Mouse (Mus musculus): ENCODE measurements around the gene Kcnh8.

The Kcnh8 gene

DNA sequence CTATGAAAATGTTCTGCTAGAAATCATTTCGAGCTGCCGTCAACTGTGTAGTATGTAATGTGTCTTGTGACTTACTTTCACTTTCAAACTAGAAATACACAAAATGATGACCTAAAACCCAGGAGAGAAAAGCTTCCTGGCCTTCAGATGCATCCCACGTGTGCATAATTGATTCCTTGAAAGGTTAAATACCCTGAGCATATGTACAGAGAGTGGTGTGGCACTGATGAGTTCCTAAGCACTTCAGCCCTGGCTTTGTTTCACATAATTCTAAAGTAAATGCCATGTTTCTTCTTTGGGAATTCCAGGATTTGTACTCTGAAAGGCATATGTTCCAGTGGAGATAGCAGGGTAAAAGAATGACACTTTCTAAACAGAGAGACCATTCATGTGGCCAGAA lies 119.7 kb downstream of the Kcnh8 start:
- TF ChIP-seq GATA4 (IDR thresholded peaks at IDR 0.05; ENCODE audit: insufficient replicate concordance, low read length) = no peak

DNA sequence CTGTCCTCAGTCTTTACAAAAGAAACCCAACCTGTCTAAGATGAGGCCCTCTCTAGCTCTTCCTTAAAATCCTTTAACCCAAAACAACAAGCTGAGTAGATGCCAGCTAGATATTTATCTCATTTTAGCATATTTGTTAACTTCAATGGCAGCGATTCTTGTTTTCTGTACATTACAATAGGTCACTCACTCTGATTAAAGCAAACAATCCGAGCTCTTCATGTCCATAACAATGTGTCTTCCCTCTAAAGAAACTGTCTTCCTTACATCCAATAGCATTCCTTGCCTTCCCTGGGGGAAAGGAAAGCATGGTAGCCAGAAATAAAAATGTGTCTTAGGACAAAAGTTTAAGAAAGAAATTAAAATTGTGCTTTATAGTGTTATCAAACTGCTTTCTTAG lies 126.3 kb downstream of the Kcnh8 start:
- TF ChIP-seq GATA4 (IDR thresholded peaks at IDR 0.05; ENCODE audit: insufficient replicate concordance, low read length) = no peak

DNA sequence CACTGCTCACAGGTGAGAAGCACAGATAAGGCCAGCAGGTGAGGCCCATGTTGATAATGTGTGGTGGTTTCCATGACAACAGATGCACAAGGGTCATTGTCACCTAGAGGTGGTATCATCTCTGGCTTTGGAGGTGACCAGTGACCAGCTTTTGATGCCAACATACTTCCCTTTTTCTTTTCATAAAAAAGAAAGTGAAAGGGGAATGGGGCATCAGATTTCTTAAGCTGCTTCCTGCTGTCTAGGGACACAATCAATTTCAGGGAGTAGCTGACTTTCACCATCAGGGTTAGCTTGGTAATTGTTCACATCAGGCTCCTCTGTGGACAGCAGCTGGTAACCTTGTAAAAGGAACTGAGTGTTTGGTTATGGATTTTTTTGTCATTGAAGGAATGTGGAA lies 135.9 kb downstream of the Kcnh8 start:
- no peak for TF ChIP-seq GATA4 (IDR thresholded peaks at IDR 0.05; ENCODE audit: insufficient replicate concordance, low read length)

DNA sequence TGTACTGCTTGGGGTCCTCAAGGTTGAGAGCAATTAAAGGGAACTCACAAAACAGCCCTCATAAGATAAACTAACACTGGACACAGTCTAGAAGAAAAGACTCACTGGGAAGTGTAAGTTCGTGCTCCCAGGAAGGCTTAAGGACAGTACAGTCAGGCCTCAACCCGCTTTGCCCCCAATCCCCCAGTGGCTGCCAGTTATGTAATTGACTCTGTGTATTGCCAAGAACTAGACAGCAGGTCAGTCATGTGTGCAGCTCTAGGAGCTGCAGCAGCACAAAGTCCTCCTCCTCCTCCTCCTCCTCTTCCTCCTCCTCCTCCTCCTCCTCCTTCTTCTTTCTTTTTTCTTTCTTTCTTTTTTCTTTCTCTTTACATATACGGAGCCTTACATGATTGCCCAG lies 185.6 kb downstream of the Kcnh8 start:
- TF ChIP-seq GATA4 (IDR thresholded peaks at IDR 0.05; ENCODE audit: insufficient replicate concordance, low read length) = no peak

DNA sequence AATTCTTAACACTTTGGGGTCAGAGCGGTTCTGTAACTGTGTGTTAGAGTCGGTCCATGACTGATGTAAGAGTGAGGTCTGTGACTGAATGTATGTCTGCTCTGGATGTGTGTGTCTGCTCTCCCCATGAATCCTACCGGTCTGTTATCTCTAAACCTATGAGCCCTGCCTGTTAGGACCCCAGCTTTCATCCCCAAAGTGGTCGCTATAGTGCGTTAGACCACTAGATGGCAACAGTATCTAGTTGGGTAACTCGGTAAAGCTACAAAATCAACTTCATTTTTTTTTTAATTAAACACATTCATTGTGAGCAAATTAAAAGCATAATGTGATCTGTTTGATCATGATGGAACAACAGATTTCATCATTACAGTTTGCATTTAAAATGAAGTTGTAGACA lies 202.0 kb downstream of the Kcnh8 start:
- TF ChIP-seq GATA4 (IDR thresholded peaks at IDR 0.05; ENCODE audit: insufficient replicate concordance, low read length) = no peak

DNA sequence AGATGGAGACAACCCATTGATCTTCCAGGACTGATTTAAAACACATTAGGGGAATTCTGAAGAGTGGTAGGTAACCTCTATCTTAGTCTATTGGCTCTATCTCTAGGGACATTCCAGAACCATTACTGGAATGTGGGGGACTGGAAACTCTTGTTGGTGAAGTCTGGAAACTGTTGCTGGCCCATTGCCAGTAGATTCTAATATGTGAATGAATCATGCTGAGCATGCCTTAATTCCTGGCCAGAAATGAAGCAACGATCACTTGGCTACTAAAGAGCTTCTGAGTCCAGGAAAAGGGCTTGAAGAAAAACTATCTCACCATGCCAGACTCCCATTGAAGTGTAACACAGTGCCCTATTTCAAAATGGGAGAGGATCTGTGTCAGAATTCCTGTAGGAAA lies 208.3 kb downstream of the Kcnh8 start:
- no peak for TF ChIP-seq GATA4 (IDR thresholded peaks at IDR 0.05; ENCODE audit: insufficient replicate concordance, low read length)

DNA sequence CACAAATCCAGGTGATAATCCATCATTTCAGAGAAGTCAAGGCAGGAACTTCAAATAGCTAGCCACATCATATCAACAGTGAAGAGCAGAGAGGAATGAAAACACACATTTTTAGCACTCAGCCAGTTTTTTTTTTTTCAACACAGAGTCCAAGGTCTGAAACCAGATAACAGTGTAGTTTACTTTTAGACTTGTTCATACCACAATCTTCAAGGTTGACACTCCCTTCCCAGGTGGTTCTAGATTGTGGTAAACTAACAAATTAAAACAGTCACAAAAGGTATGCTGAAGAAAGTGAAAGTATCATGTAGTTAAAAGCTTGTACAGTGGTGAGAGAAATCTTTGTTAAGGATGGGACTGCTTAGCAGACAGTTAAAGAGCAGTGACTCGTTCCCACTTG lies 216.5 kb downstream of the Kcnh8 start:
- no peak for TF ChIP-seq GATA4 (IDR thresholded peaks at IDR 0.05; ENCODE audit: insufficient replicate concordance, low read length)

DNA sequence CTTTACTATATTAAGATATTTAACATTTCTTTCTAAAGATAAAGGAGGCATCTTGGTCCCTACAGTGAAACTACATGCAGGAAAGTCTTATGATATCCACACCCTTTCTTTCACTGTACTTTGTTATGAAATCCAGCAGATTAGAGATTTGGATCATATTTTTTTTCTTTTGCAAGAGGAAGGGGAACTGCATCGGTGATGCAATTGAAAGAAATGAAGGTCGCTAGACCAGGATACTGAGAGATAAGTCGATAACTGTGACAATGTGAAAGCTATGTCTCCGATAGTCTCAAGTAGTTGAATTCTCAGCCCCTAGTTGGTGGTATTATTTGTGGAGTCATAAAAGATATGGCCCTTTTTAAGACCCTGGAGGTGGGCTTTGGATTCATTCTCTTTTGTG lies 227.2 kb downstream of the Kcnh8 start:
- TF ChIP-seq GATA4 (IDR thresholded peaks at IDR 0.05; ENCODE audit: insufficient replicate concordance, low read length) = no peak

DNA sequence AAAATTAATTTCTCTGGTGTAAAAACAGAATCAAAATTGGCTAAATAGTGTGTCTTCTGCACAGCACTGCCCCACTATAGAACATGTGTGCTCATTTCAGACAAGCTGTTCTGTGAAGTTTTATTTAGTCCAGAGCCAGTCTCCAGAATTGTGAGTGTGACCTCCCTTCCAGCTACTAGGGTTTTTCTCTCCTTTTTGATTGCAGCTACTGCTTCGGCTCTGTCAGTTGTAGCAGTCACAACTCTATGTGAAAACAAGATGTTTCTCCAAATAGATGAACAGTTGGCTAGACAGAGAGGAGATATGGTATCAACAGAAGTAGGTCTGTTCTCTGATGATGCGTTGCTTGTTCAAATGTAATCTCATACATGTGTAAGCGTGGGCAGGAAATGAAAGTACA lies 270.7 kb downstream of the Kcnh8 start:
- no peak for TF ChIP-seq GATA4 (IDR thresholded peaks at IDR 0.05; ENCODE audit: insufficient replicate concordance, low read length)

DNA sequence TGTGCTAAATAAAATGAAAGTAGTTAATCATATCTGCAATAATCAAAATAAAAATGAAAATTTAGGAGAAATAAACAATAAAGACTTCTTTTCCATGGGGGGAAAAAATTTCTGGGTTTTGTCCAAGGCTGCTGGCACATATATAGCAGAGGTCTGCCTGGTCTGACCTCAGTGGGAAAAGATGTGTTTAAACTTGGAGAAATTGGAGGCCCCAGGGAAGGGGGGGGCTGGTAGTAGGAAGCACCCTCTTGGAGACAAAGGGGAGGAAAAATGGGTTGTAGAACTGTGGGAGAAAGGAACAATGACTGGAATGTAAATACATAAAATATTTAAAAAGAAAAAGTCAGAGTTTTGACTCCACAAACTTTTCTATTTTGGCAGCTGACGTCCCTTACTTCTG lies 276.5 kb downstream of the Kcnh8 start:
- no peak for TF ChIP-seq GATA4 (IDR thresholded peaks at IDR 0.05; ENCODE audit: insufficient replicate concordance, low read length)

DNA sequence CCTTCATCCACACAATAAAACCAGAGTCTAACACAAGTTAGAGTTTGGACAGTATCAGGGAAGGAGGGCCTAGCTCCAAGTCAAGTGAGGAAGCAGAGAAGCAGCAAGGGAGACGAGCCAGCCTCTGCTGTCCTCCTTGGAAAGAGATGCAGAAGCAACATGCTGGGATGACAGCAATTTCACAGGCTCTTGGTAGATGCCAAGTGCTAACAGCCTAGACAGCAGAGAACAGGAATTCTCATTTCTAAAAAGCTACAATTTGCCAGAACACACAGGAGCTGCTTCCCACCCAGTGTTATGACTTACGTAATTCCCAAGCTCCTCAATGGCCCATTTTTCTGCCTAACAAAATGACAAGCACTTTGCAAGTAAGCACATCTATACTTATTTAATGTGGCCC lies 277.5 kb downstream of the Kcnh8 start:
- no peak for TF ChIP-seq GATA4 (IDR thresholded peaks at IDR 0.05; ENCODE audit: insufficient replicate concordance, low read length)

DNA sequence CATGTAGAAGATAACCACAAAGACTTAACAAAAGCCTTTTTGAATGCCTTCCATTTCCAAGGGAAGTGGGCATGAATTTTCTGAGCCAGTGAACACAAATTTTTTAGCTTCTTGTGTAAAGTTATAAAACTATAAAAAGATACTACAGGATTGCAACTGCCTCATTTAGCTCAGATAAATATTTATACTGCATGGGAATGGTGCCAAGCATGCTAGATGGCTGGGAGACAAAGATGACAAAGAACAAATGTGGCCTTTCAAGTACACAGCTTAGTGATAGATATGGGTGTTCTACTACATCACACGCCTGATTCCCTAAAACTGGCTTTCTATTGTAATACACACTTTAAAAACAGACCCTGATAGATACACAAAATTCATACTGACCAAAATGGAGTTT lies 282.7 kb downstream of the Kcnh8 start:
- TF ChIP-seq GATA4 (IDR thresholded peaks at IDR 0.05; ENCODE audit: insufficient replicate concordance, low read length) = no peak

DNA sequence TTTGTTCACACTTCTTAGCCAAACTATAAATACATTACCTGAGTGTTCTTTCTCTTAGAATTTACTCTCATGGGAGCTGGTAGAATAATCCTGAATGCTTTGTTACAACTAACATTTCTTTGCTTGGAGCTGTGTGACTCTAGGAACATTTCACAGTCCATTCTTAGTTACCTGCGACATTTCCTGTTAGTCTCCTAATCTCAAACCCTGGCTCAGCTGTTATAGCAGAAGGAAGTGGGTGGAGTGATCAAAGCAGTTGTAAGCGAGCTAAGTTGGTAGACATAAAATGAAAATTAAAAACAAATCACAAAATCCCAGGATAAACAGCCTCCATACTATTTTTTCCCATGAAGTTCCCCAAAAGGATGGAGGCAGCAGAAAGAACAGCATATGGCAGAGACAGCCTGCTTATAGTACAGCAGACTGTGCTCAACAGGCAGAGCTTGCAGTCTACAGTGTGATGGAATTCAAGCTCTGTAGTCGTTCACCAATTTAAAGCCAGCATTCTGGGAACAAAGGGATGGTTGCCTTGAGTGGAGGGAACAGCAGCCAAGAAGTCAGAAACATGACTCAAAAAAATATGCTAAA lies 318.1 kb downstream of the Kcnh8 start:
- no peak for TF ChIP-seq GATA4 (IDR thresholded peaks at IDR 0.05; ENCODE audit: insufficient replicate concordance, low read length)

DNA sequence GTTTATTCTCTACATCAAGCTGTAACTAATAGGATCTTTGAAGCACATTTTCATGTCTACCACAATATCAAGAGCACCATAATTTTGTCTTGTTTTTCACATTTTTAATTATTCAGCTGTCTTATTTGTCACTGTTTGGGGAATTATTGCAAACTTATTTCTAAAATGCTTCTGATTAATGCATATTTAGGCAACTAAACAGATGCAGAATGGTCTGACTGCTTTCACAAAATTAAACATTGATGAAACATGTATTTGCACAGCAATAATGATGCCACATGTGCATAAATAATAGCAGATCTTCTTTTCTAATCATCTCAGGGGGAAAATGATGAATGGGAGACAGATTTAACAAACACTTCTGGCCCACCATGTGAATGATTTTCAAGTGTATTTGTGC lies 341.5 kb downstream of the Kcnh8 start:
- TF ChIP-seq GATA4 (IDR thresholded peaks at IDR 0.05; ENCODE audit: insufficient replicate concordance, low read length) = no peak

DNA sequence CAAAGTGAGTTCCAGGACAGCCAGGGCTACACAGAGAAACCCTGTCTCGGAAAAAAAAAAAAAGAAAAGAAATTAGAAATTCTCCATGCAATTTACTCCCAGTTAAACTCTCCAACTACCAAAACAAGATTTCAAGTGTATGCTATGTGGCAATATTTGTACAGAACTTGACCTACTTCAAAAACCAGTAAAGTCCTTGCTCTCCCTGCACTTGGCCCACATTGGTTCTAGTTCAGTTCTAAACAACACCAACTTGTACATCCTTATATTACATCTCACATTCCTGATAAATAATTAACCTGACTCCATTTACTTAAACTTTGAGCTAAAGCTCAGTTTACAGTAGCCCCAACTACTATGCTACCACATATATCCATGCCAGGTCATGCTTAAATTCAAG lies 370.2 kb downstream of the Kcnh8 start:
- no peak for TF ChIP-seq GATA4 (IDR thresholded peaks at IDR 0.05; ENCODE audit: insufficient replicate concordance, low read length)

DNA sequence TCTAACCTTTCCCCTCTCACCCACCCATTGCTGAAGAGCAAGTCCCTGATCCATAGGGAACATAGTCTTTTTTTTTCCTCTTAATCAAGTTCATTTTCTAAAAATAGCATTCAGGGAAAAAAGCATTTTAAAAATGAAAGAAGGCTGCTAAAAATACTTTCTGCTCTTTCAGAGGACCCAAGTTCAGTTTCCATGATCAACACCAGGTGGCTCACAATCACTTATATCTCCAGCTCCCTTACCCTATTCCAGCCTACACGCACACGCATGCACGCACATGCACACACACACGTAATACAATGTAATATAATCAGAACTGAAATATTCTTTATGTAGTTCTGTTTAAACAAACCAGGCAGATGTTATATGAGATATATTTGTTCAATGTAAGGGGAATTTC lies 378.4 kb downstream of the Kcnh8 start:
- TF ChIP-seq GATA4 (IDR thresholded peaks at IDR 0.05; ENCODE audit: insufficient replicate concordance, low read length) = no peak
